Mouse (Mus musculus): ENCODE data around the gene Bspry. TPM values are rescaled to one million over a fixed set of nuclear protein-coding genes. Genes with fewer than 3 reads are reported as not detected.
A peak's percentile ranks its signal among the peaks of the same experiment; 100 is the strongest.

The Bspry gene
- polyA plus RNA-seq, 1 experiment, result 51.1 TPM

- 38% methylated on average over 7 of the region's 7 CpGs for WGBS
- Histone ChIP-seq H3K36me3 (ENCODE audit: control insufficient read depth, insufficient read depth, low read length) (no peaks in the 10 kb centered on the region), H3K27me3 (replicated peaks; ENCODE audit: control insufficient read depth, insufficient read depth, low read length) (no peaks in the 10 kb centered on the region), H3K27ac (ENCODE audit: insufficient read depth, low read depth, low read length) (peak overlapping the region; percentile 92), H3K4me1 (ENCODE audit: control insufficient read depth, insufficient read depth, low read length) (peaks cover 16% of the 10 kb centered on the region), H3K4me3 (ENCODE audit: insufficient read depth, low read depth, low read length) (no peak overlapping the region)
- DNase-seq, result peak; percentile 80
- TF ChIP-seq CTCF (conservative IDR thresholded peaks at IDR 0.05; ENCODE audit: insufficient read depth, insufficient read length, low read depth, low read length) (no peak), POLR2A (IDR thresholded peaks at IDR 0.05; ENCODE audit: low read depth, low read length) (no peak)
Measured at GRCm38 (mm10) chr4:62502969-62503368, 23.1 kb downstream of the Bspry start.

- H3K27ac ChIP-seq (ENCODE audit: insufficient read depth, low read depth, low read length), result peak within 1 kb of the TSS; percentile 92
- no peak for DNase-seq
- 73% methylated on average over 3 of the region's 3 CpGs for WGBS
- H3K27me3 ChIP-seq (replicated peaks; ENCODE audit: control insufficient read depth, insufficient read depth, low read length), result no peaks in the 10 kb centered on the region
- no peaks in the 10 kb centered on the region for H3K36me3 ChIP-seq (ENCODE audit: control insufficient read depth, insufficient read depth, low read length)
- H3K4me3 ChIP-seq (ENCODE audit: insufficient read depth, low read depth, low read length), result peak within 1 kb of the TSS; percentile 62
- peaks cover 21% of the 10 kb centered on the region for H3K4me1 ChIP-seq (ENCODE audit: control insufficient read depth, insufficient read depth, low read length)
- TF ChIP-seq CTCF (conservative IDR thresholded peaks at IDR 0.05; ENCODE audit: insufficient read depth, insufficient read length, low read depth, low read length), result no peak
- no peak for TF ChIP-seq POLR2A (IDR thresholded peaks at IDR 0.05; ENCODE audit: low read depth, low read length)
Measured at GRCm38 (mm10) chr4:62503374-62503970, 23.6 kb downstream of the Bspry start, which contains the start of gene Hdhd3. Gene Hdhd3 (minus strand): TSS chr4:62503467.

- H3K4me3 ChIP-seq (ENCODE audit: insufficient read depth, low read depth, low read length), result no peak overlapping the region
- H3K36me3 ChIP-seq (ENCODE audit: control insufficient read depth, insufficient read depth, low read length), result peaks cover 2% of the 10 kb centered on the region; the same call in 1 of the 2 replicates
- 58% methylated on average over 3 of the region's 3 CpGs for WGBS
- TF ChIP-seq CTCF (conservative IDR thresholded peaks at IDR 0.05; ENCODE audit: insufficient read depth, insufficient read length, low read depth, low read length) (no peak), POLR2A (IDR thresholded peaks at IDR 0.05; ENCODE audit: low read depth, low read length) (no peak)
- H3K27ac ChIP-seq (ENCODE audit: insufficient read depth, low read depth, low read length), result no peak overlapping the region
- no peak for DNase-seq
- no peaks in the 10 kb centered on the region for H3K27me3 ChIP-seq (replicated peaks; ENCODE audit: control insufficient read depth, insufficient read depth, low read length)
- peaks cover 31% of the 10 kb centered on the region for H3K4me1 ChIP-seq (ENCODE audit: control insufficient read depth, insufficient read depth, low read length)
Measured at GRCm38 (mm10) chr4:62505991-62506390, 26.1 kb downstream of the Bspry start.

GRCm38 (mm10) chr4:62506798-62507197 is 26.9 kb downstream of the Bspry start:
- peak; percentile 65 for TF ChIP-seq CTCF (conservative IDR thresholded peaks at IDR 0.05; ENCODE audit: insufficient read depth, insufficient read length, low read depth, low read length)
- TF ChIP-seq POLR2A (IDR thresholded peaks at IDR 0.05; ENCODE audit: low read depth, low read length), result no peak
- no peak overlapping the region for H3K27ac ChIP-seq (ENCODE audit: insufficient read depth, low read depth, low read length)
- peaks cover 2% of the 10 kb centered on the region; the same call in 1 of the 2 replicates for H3K36me3 ChIP-seq (ENCODE audit: control insufficient read depth, insufficient read depth, low read length)
- WGBS, result 32% methylated on average over 2 of the region's 2 CpGs
- H3K27me3 ChIP-seq (replicated peaks; ENCODE audit: control insufficient read depth, insufficient read depth, low read length), result no peaks in the 10 kb centered on the region
- H3K4me1 ChIP-seq (ENCODE audit: control insufficient read depth, insufficient read depth, low read length), result peaks cover 31% of the 10 kb centered on the region
- H3K4me3 ChIP-seq (ENCODE audit: insufficient read depth, low read depth, low read length), result no peak overlapping the region
- peak; percentile 69 for DNase-seq

GRCm38 (mm10) chr4:62508839-62509238 is 29.0 kb downstream of the Bspry start:
- Histone ChIP-seq H3K4me1 (ENCODE audit: control insufficient read depth, insufficient read depth, low read length) (peaks cover 15% of the 10 kb centered on the region; the same call in 1 of the 2 replicates), H3K27ac (ENCODE audit: insufficient read depth, low read depth, low read length) (no peak overlapping the region), H3K4me3 (ENCODE audit: insufficient read depth, low read depth, low read length) (no peak overlapping the region), H3K27me3 (replicated peaks; ENCODE audit: control insufficient read depth, insufficient read depth, low read length) (no peaks in the 10 kb centered on the region), H3K36me3 (ENCODE audit: control insufficient read depth, insufficient read depth, low read length) (peaks cover 2% of the 10 kb centered on the region; the same call in 1 of the 2 replicates)
- DNase-seq, result peak; percentile 57
- 37% methylated on average over 5 of the region's 5 CpGs for WGBS
- TF ChIP-seq CTCF (conservative IDR thresholded peaks at IDR 0.05; ENCODE audit: insufficient read depth, insufficient read length, low read depth, low read length) (no peak), POLR2A (IDR thresholded peaks at IDR 0.05; ENCODE audit: low read depth, low read length) (no peak)

GRCm38 (mm10) chr4:62509946-62510345 is 30.1 kb downstream of the Bspry start:
- Histone ChIP-seq H3K27ac (ENCODE audit: insufficient read depth, low read depth, low read length) (no peak overlapping the region), H3K27me3 (replicated peaks; ENCODE audit: control insufficient read depth, insufficient read depth, low read length) (no peaks in the 10 kb centered on the region), H3K4me1 (ENCODE audit: control insufficient read depth, insufficient read depth, low read length) (peaks cover 16% of the 10 kb centered on the region), H3K4me3 (ENCODE audit: insufficient read depth, low read depth, low read length) (no peak overlapping the region), H3K36me3 (ENCODE audit: control insufficient read depth, insufficient read depth, low read length) (peaks cover 2% of the 10 kb centered on the region; the same call in 1 of the 2 replicates)
- DNase-seq, result peak; percentile 93
- 44% methylated on average over 11 of the region's 11 CpGs for WGBS
- TF ChIP-seq POLR2A (IDR thresholded peaks at IDR 0.05; ENCODE audit: low read depth, low read length), result no peak
- TF ChIP-seq CTCF (conservative IDR thresholded peaks at IDR 0.05; ENCODE audit: insufficient read depth, insufficient read length, low read depth, low read length), result no peak

GRCm38 (mm10) chr4:62513998-62514506 is 34.2 kb downstream of the Bspry start:
- no peak overlapping the region for H3K4me3 ChIP-seq (ENCODE audit: insufficient read depth, low read depth, low read length)
- no peaks in the 10 kb centered on the region for H3K27me3 ChIP-seq (replicated peaks; ENCODE audit: control insufficient read depth, insufficient read depth, low read length)
- peaks cover 40% of the 10 kb centered on the region for H3K4me1 ChIP-seq (ENCODE audit: control insufficient read depth, insufficient read depth, low read length)
- H3K27ac ChIP-seq (ENCODE audit: insufficient read depth, low read depth, low read length), result no peak overlapping the region
- TF ChIP-seq POLR2A (IDR thresholded peaks at IDR 0.05; ENCODE audit: low read depth, low read length) (no peak), CTCF (conservative IDR thresholded peaks at IDR 0.05; ENCODE audit: insufficient read depth, insufficient read length, low read depth, low read length) (no peak)
- peaks cover 2% of the 10 kb centered on the region; the same call in 1 of the 2 replicates for H3K36me3 ChIP-seq (ENCODE audit: control insufficient read depth, insufficient read depth, low read length)
- WGBS, result 67% methylated on average over 11 of the region's 11 CpGs
- no peak for DNase-seq

Measured in kidney, adult 2 months (tissue).